Mouse (Mus musculus) embryonic facial prominence, embryonic 14.5 days (tissue): Measurements from ENCODE around the gene Thsd7b. TPM values are rescaled to one million over a fixed set of nuclear protein-coding genes. Genes with fewer than 3 reads are reported as not detected.

Experiments used
- ATAC-seq: fragments of 200-750 bp; cut with Nextera tagmentation; 2 replicates; pipeline ENCODE4 v1.8.0; 2017; ENCODE audit warnings: low read depth, moderate number of reproducible peaks, moderate TSS enrichment
- DNase-seq: peaks from one replicate; pipeline ENCODE4 v3.0.0-alpha.2; 2015; ENCODE audit warnings: low spot score
- H3K27ac ChIP-seq: fragments of 300-500 bp; sonication (generic); replicated peaks from 2 replicates; pipeline ENCODE4 v1.5.1; 2014; ENCODE audit warnings: low read depth, mild to moderate bottlenecking, low read length, moderate library complexity
- H3K27me3 ChIP-seq: fragments of 300-500 bp; sonication (generic); replicated peaks from 2 replicates; pipeline ENCODE4 v1.6.1; 2014; ENCODE audit warnings: low read length; ENCODE audit not compliant: control insufficient read depth, insufficient read depth
- H3K36me3 ChIP-seq: fragments of 300-500 bp; sonication (generic); 2 replicates; pipeline ENCODE4 v1.6.1; 2014; ENCODE audit warnings: low read length, mixed read lengths; ENCODE audit not compliant: control insufficient read depth, insufficient read depth
- H3K4me1 ChIP-seq: fragments of 300-500 bp; sonication (generic); 2 replicates; pipeline ENCODE4 v1.6.1; 2014; ENCODE audit warnings: antibody characterized with exemption, low read length; ENCODE audit not compliant: control insufficient read depth, insufficient read depth
- H3K4me2 ChIP-seq: fragments of 300-500 bp; sonication (generic); 2 replicates; pipeline ENCODE4 v1.6.1; 2014; ENCODE audit warnings: low read depth, mild to moderate bottlenecking, low read length, moderate library complexity, mixed read lengths
- H3K4me3 ChIP-seq: fragments of 300-500 bp; sonication (generic); 2 replicates; pipeline ENCODE4 v1.5.1; 2014; ENCODE audit warnings: low read depth, mild to moderate bottlenecking, low read length
- H3K9ac ChIP-seq: fragments of 300-500 bp; sonication (generic); 2 replicates; pipeline ENCODE4 v1.6.1; 2014; ENCODE audit warnings: low read depth, mild to moderate bottlenecking, low read length, moderate library complexity, mixed read lengths
- H3K9me3 ChIP-seq: fragments of 300-500 bp; sonication (generic); 2 replicates; pipeline ENCODE4 v1.6.1; 2016; ENCODE audit warnings: low read length; ENCODE audit not compliant: control insufficient read depth
- WGBS: fragments of 180-500 bp; shearing (Covaris S2); extraction: QIAGEN DNeasy Blood & Tissue Kit; methylation state at CpG from one replicate; pipeline ENCODE4 v1.1.7; 2014; 5-methylcytosine and 5-hydroxymethylcytosine counted together
- polyA plus RNA-seq: library from polyadenylated mRNA; unstranded; fragments of >200 nt; fragmentation: Nextera tagmentation; extraction: Ambion mirVana; gene quantifications from 2 replicates; pipeline ENCODE4 v1.2.1, GENCODE M21; 2014

Thsd7b gene
- polyA plus RNA-seq, 1 experiment from 2014 or later = 6.7 TPM

GRCm38 (mm10) chr1:130066193-130066959 lies 793.3 kb downstream of the Thsd7b start:
- H3K9ac ChIP-seq = no peak overlapping the region
- ATAC-seq = no peak
- H3K4me3 ChIP-seq = no peak overlapping the region
- H3K36me3 ChIP-seq = no peaks in the 10 kb centered on the region
- DNase-seq = no peak
- H3K27ac ChIP-seq = no peak overlapping the region
- H3K9me3 ChIP-seq = no peaks in the 10 kb centered on the region
- no peaks in the 10 kb centered on the region for H3K4me1 ChIP-seq
- H3K27me3 ChIP-seq = no peaks in the 10 kb centered on the region
- 77% methylated on average over 3 of the region's 3 CpGs for WGBS
- no peak overlapping the region for H3K4me2 ChIP-seq

GRCm38 (mm10) chr1:130083788-130084187 lies 810.7 kb downstream of the Thsd7b start:
- Histone ChIP-seq H3K9ac (no peak overlapping the region), H3K4me1 (no peaks in the 10 kb centered on the region), H3K27ac (no peak overlapping the region), H3K4me2 (no peak overlapping the region), H3K4me3 (no peak overlapping the region), H3K9me3 (no peaks in the 10 kb centered on the region), H3K36me3 (no peaks in the 10 kb centered on the region), H3K27me3 (no peaks in the 10 kb centered on the region)
- no peak for DNase-seq
- WGBS = 70% methylated on average over 2 of the region's 2 CpGs
- ATAC-seq = no peak

- no peaks in the 10 kb centered on the region for H3K9me3 ChIP-seq
- no peaks in the 10 kb centered on the region for H3K4me1 ChIP-seq
- ATAC-seq (no peak), DNase-seq (no peak)
- no peak overlapping the region for H3K27ac ChIP-seq
- WGBS = 61% methylated on average over 3 of the region's 3 CpGs
- H3K9ac ChIP-seq = no peak overlapping the region
- no peaks in the 10 kb centered on the region for H3K36me3 ChIP-seq
- H3K4me3 ChIP-seq = no peak overlapping the region
- H3K4me2 ChIP-seq = no peak overlapping the region
- no peaks in the 10 kb centered on the region for H3K27me3 ChIP-seq
Observed at GRCm38 (mm10) chr1:130085207-130085606, 812.1 kb downstream of the Thsd7b start.

GRCm38 (mm10) chr1:130085910-130086309 lies 812.8 kb downstream of the Thsd7b start:
- H3K36me3 ChIP-seq = no peaks in the 10 kb centered on the region
- no peak overlapping the region for H3K9ac ChIP-seq
- H3K4me3 ChIP-seq = no peak overlapping the region
- no peak overlapping the region for H3K27ac ChIP-seq
- H3K4me1 ChIP-seq = no peaks in the 10 kb centered on the region
- H3K9me3 ChIP-seq = no peaks in the 10 kb centered on the region
- no peak overlapping the region for H3K4me2 ChIP-seq
- DNase-seq = no peak
- H3K27me3 ChIP-seq = no peaks in the 10 kb centered on the region
- no peak for ATAC-seq
- 76% methylated on average over 2 of the region's 2 CpGs for WGBS

- 78% methylated on average over 2 of the region's 2 CpGs for WGBS
- Histone ChIP-seq H3K4me3 (no peak overlapping the region), H3K27me3 (no peaks in the 10 kb centered on the region), H3K36me3 (no peaks in the 10 kb centered on the region), H3K4me1 (no peaks in the 10 kb centered on the region), H3K4me2 (no peak overlapping the region), H3K27ac (no peak overlapping the region), H3K9me3 (no peaks in the 10 kb centered on the region), H3K9ac (no peak overlapping the region)
- ATAC-seq = no peak
- no peak for DNase-seq
Observed at GRCm38 (mm10) chr1:130099227-130099626, 826.1 kb downstream of the Thsd7b start.

GRCm38 (mm10) chr1:130112580-130113314 lies 839.6 kb downstream of the Thsd7b start:
- no peaks in the 10 kb centered on the region for H3K27me3 ChIP-seq
- no peak overlapping the region for H3K4me2 ChIP-seq
- H3K27ac ChIP-seq = no peak overlapping the region
- no peaks in the 10 kb centered on the region for H3K9me3 ChIP-seq
- H3K4me3 ChIP-seq = no peak overlapping the region
- H3K4me1 ChIP-seq = no peaks in the 10 kb centered on the region
- 73% methylated on average over 1 of the region's 1 CpGs for WGBS
- ATAC-seq (no peak), DNase-seq (no peak)
- H3K36me3 ChIP-seq = no peaks in the 10 kb centered on the region
- H3K9ac ChIP-seq = no peak overlapping the region

- Histone ChIP-seq H3K4me2 (no peak overlapping the region), H3K27ac (no peak overlapping the region), H3K4me3 (no peak overlapping the region), H3K9me3 (no peaks in the 10 kb centered on the region), H3K9ac (no peak overlapping the region), H3K36me3 (no peaks in the 10 kb centered on the region), H3K27me3 (no peaks in the 10 kb centered on the region), H3K4me1 (no peaks in the 10 kb centered on the region)
- no peak for ATAC-seq
- 91% methylated on average over 2 of the region's 2 CpGs for WGBS
- no peak for DNase-seq
Observed at GRCm38 (mm10) chr1:130113549-130113948, 840.4 kb downstream of the Thsd7b start.

- 87% methylated on average over 3 of the region's 3 CpGs for WGBS
- Histone ChIP-seq H3K4me2 (no peak overlapping the region), H3K27me3 (no peaks in the 10 kb centered on the region), H3K36me3 (no peaks in the 10 kb centered on the region), H3K9me3 (no peaks in the 10 kb centered on the region), H3K27ac (no peak overlapping the region), H3K4me3 (no peak overlapping the region), H3K4me1 (no peaks in the 10 kb centered on the region), H3K9ac (no peak overlapping the region)
- no peak for ATAC-seq
- no peak for DNase-seq
Observed at GRCm38 (mm10) chr1:130130901-130131300, 857.8 kb downstream of the Thsd7b start.

- Histone ChIP-seq H3K27me3 (no peaks in the 10 kb centered on the region), H3K36me3 (no peaks in the 10 kb centered on the region), H3K4me3 (no peak overlapping the region), H3K9ac (no peak overlapping the region), H3K4me2 (no peak overlapping the region), H3K9me3 (no peaks in the 10 kb centered on the region), H3K27ac (no peak overlapping the region), H3K4me1 (no peaks in the 10 kb centered on the region)
- no peak for ATAC-seq
- DNase-seq = no peak
Observed at GRCm38 (mm10) chr1:130166187-130166586, 893.1 kb downstream of the Thsd7b start.
